Mouse (Mus musculus) thymus, adult 2 months (tissue): ENCODE measurements around the gene Rffl. TPM values are rescaled to one million over a fixed set of nuclear protein-coding genes. Genes with fewer than 3 reads are reported as not detected.

Experiments used
- DNase-seq: peaks from one replicate; pipeline ENCODE4 v3.0.0; 2021
- H3K27ac ChIP-seq: fragments of 200-500 bp; 2 replicates; pipeline ENCODE4 v1.5.1; 2012; ENCODE audit warnings: low read length, control low read depth; ENCODE audit not compliant: control insufficient read depth, insufficient read depth
- H3K27me3 ChIP-seq: fragments of 200-500 bp; 2 replicates; pipeline ENCODE4 v1.6.1; 2012; ENCODE audit warnings: mild to moderate bottlenecking, low read length, moderate library complexity, mixed read lengths; ENCODE audit not compliant: control insufficient read depth, insufficient read depth
- H3K36me3 ChIP-seq: fragments of 200-500 bp; 2 replicates; pipeline ENCODE4 v1.6.1; 2012; ENCODE audit warnings: mild to moderate bottlenecking, low read length, moderate library complexity; ENCODE audit not compliant: control insufficient read depth, insufficient read depth
- H3K4me1 ChIP-seq: fragments of 200-500 bp; replicated peaks from 2 replicates; pipeline ENCODE4 v1.6.1; 2012; ENCODE audit warnings: low read length; ENCODE audit not compliant: control insufficient read depth, insufficient read depth
- H3K4me3 ChIP-seq: fragments of 200-500 bp; 2 replicates; pipeline ENCODE4 v1.5.1; 2012; ENCODE audit warnings: mild to moderate bottlenecking, low read length, control low read depth, moderate library complexity; ENCODE audit not compliant: control insufficient read depth, insufficient read depth
- CTCF ChIP-seq: fragments of 200-500 bp; IDR thresholded peaks from 2 replicates; pipeline ENCODE4 v1.5.1; 2012; ENCODE audit warnings: mild to moderate bottlenecking, control low read depth, low read length, moderate library complexity, borderline replicate concordance; ENCODE audit not compliant: control insufficient read depth, poor library complexity, insufficient read depth; ENCODE audit errors: extremely low read depth
- POLR2A ChIP-seq: fragments of 200-500 bp; IDR thresholded peaks from 2 replicates; pipeline ENCODE4 v1.6.1; 2012; ENCODE audit warnings: mild to moderate bottlenecking, low read length, control low read depth, moderate library complexity; ENCODE audit not compliant: control insufficient read depth, poor library complexity, insufficient read depth; ENCODE audit errors: extremely low read depth
- WGBS: fragments of 180-500 bp; shearing (Covaris S2); methylation state at CpG from one replicate; pipeline ENCODE4 v1.1.7; 2018; 5-methylcytosine and 5-hydroxymethylcytosine counted together
- polyA plus RNA-seq: library from polyadenylated mRNA; depleted of rRNA; stranded (reverse); fragments of >200 nt; gene quantifications from 2 replicates; pipeline ENCODE4 v1.2.3, GENCODE M21; 2012

Gene Rffl
- polyA plus RNA-seq, 1 experiment = 16.3 TPM

DNA sequence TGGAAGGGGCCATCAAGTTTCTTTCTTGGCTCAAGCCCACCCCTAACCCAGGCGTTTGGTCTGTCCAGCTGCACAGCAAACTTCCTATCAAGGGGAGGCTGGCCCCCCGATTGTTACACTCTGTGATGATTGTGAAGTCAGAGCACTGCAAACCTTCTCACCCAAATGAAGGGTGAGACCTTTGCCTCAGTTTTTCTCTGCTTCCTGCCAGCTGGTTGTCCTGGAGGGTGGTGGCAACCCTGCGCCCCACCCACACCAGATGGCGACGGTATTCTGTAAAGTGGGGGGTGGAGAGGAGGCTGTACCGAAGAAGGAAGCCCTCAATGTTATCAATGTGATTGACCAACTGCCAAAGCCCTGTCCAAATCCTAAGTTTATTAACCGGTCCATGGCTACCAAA, 20.9 kb upstream of the Rffl start, which contains the start of gene Fndc8:
Fndc8 (plus strand) TSS at position 189 of the 400 bp plus-strand sequence.
- peaks cover 19% of the 10 kb centered on the region for H3K4me1 ChIP-seq
- H3K36me3 ChIP-seq = no peaks in the 10 kb centered on the region
- H3K4me3 ChIP-seq = no peak within 1 kb of the TSS
- peak; percentile 52 for DNase-seq
- peak within 1 kb of the TSS; percentile 81 for H3K27ac ChIP-seq
- H3K27me3 ChIP-seq = no peaks in the 10 kb centered on the region
- WGBS = 27% methylated on average over 7 of the region's 7 CpGs
- TF ChIP-seq CTCF (no peak), POLR2A (no peak)

DNA sequence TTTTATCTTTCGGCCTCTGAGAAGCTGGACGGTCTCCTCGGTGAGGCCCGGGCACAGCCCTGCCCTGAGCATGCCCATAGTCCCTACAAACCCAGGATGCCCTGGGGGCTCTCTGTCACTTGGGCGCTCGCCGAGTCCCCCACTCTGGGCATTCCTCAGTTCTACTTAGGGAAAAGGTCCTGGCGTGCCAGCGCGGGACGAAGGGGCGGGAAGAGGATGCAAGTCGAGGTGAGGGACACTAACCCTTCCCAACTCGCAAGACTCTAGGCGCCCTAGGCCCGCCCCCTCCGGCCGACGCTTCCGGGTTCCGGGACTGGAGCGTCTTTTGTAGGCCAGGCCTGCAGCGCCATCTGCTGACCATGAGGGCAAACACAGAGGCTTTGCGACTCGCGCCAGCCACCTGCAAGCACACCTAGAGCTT, 19.3 kb upstream of the Rffl start, which contains the start of gene Rad51d:
Rad51d (minus strand) TSS at position 273 of the 421 bp plus-strand sequence.
- Histone ChIP-seq H3K27ac (peak within 1 kb of the TSS; percentile 63), H3K27me3 (no peaks in the 10 kb centered on the region), H3K36me3 (no peaks in the 10 kb centered on the region), H3K4me3 (peak within 1 kb of the TSS; percentile 88), H3K4me1 (peaks cover 19% of the 10 kb centered on the region)
- DNase-seq = peak; percentile 96
- TF ChIP-seq POLR2A (peak; percentile 75; the same call in 1 of the 2 replicates), CTCF (peak; percentile 94)
- under 1% methylated on average over 26 of the region's 26 CpGs for WGBS

DNA sequence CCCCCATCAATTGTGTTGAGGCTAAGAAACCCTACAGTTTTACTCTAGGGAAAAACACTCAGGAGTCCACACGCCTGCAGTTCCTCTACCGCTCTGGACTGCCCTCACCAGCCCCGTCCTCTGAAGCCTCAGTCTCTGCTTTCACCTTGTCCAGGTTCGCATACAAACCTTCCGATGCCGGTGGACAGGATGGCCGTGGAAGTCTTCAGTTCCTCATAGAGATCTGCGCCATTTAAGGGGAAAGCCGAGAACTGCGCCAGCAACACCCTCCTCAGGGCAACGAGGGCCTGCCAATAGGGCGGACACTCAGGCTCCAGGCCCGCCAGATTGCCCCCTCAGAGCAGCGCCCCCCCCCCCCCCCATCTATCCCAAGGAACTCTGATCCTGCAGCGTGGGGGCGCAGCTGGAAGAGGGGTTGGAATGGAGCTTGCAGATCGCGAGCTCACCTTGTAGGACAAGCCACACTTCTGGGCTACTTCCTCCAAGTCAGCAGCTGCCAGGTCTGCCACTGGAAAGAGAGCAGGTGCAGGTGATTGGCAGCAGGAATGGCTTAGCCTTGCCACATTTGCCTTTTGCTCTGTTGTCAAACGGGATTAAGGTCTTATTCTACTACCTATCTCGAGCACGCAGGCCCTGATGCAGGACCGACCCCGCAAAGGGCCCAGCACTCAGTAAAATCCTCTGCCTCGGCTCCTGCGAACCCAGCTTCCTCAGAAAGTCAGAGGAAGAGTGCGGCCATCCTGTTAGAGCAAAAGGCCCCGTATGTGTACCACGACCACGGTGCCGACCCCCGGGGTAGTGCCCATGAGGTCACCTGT, 18.7 kb upstream of the Rffl start:
- no peak for DNase-seq
- H3K4me3 ChIP-seq = peak overlapping the region; percentile 88
- peaks cover 19% of the 10 kb centered on the region for H3K4me1 ChIP-seq
- H3K27me3 ChIP-seq = no peaks in the 10 kb centered on the region
- H3K27ac ChIP-seq = peak overlapping the region; percentile 63
- H3K36me3 ChIP-seq = no peaks in the 10 kb centered on the region
- TF ChIP-seq CTCF = no peak
- TF ChIP-seq POLR2A = no peak
- WGBS = 3% methylated on average over 31 of the region's 31 CpGs

DNA sequence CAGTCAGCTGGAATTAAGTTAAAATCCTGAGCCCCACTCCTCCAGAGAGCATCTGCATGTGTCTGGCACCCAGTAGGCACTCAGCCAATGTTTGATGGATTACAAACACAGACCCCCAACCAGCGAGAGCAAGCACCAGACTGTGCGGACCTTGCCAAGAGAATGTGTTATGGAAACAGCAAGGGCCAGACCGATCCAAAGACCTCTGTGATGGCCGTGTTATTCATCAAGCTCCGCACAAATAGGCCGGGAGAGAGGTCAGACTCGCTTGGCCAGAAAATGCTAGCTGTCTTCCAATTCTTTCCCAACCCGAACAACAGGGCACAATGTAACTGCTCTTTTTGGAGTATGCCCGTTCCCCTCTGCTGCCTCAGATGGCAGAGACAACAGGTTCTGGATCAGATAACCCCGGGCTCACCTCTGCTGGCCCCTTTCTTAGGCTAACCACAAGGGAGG, 17.5 kb upstream of the Rffl start:
- no peak overlapping the region for H3K4me3 ChIP-seq
- 90% methylated on average over 10 of the region's 10 CpGs for WGBS
- H3K4me1 ChIP-seq = peaks cover 19% of the 10 kb centered on the region
- no peaks in the 10 kb centered on the region for H3K36me3 ChIP-seq
- no peaks in the 10 kb centered on the region for H3K27me3 ChIP-seq
- no peak overlapping the region for H3K27ac ChIP-seq
- TF ChIP-seq CTCF (no peak), POLR2A (no peak)
- no peak for DNase-seq

DNA sequence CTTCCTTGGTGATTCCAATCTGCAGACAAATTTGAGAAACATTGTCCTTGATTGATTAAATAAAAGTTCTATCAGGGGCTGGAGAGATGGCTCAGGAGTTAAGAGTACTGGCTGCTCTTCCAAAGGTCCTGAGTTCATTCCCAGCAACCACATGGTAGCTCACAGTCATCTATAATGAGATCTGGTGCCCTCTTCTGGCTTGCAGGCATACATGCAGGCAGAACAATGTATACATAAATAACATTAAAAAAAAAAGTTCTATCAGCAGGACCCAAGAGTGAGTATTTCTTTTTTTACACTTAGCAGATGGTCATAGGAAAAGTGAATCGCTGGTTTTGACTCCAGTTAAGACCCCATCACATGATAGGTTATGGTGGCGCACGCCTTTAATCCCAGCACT, 15.5 kb upstream of the Rffl start:
- H3K27me3 ChIP-seq = no peaks in the 10 kb centered on the region
- H3K36me3 ChIP-seq = peaks cover 6% of the 10 kb centered on the region
- WGBS = 88% methylated on average over 3 of the region's 3 CpGs
- DNase-seq = no peak
- H3K27ac ChIP-seq = no peak overlapping the region
- TF ChIP-seq POLR2A (no peak), CTCF (no peak)
- no peak overlapping the region for H3K4me3 ChIP-seq
- H3K4me1 ChIP-seq = peaks cover 9% of the 10 kb centered on the region

DNA sequence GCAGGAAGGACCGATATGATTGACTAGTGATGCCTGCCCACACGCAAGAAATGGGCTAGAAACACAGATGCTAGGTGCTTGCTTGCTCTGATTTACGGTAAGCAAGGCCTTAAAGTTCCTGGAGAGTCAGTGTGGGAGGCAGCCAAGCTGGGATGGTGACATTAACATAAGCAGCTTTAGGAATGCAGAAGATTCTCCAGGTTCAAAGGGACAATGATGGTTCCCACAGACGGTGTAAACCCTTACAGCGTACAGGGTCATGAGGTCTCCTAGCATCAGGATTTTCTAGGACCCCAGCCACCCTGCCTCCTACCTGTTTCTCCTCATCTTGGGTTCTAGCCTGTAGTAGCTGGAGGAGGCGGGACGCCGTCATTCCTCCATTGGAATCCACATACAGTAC, 12.2 kb upstream of the Rffl start:
- 98% methylated on average over 8 of the region's 8 CpGs for WGBS
- Histone ChIP-seq H3K36me3 (peaks cover 13% of the 10 kb centered on the region), H3K27ac (no peak overlapping the region), H3K4me1 (no peaks in the 10 kb centered on the region), H3K27me3 (no peaks in the 10 kb centered on the region), H3K4me3 (no peak overlapping the region)
- no peak for DNase-seq
- TF ChIP-seq CTCF (no peak), POLR2A (no peak)
